Mouse (Mus musculus): ENCODE measurements around the gene Tex2.

Gene Tex2

DNA sequence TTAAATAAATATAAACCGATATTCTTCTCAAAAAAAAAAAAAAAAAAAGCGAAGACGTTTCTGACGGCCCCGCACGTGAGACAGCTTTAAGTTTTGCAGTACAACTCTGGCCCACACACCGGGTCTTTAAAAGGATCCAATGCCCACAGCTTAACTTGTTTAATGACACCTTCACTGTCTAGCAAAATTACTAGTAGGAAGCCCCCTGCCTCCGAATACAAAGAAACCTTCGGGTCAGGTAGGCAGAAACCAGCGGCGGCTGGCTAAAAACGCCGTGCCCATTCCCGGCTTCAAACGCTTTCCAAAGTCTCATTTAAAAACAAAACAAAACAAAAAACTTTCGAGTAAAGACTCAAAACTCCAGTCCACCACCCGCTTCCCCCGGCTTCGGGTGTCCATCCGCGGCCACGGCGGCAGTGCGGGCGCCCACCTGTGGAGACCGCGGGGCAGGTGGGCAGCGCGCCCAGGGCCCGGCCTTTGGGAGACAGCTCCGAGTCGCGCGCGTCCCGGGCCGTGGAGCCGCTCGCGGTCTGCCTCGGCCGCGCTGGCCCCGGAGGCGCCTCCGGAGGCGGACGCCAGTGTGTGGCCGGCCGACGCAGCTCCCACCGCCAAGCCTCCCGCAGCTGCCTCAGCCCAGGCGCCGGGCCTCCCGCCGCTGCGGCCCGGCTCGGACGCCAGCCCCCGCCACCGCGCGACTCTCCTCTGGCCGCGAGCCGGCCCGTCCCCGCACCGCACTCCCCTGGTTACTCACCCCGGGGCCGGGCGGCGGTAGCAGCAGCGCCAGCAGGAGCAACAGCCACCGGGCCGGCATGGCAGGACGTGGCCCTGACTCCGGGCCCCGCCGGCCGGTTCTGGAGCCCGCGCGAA is 126.1 kb downstream of the Tex2 start:
- DNase-seq (ENCODE audit: extremely low read depth, low read depth), result no peak

DNA sequence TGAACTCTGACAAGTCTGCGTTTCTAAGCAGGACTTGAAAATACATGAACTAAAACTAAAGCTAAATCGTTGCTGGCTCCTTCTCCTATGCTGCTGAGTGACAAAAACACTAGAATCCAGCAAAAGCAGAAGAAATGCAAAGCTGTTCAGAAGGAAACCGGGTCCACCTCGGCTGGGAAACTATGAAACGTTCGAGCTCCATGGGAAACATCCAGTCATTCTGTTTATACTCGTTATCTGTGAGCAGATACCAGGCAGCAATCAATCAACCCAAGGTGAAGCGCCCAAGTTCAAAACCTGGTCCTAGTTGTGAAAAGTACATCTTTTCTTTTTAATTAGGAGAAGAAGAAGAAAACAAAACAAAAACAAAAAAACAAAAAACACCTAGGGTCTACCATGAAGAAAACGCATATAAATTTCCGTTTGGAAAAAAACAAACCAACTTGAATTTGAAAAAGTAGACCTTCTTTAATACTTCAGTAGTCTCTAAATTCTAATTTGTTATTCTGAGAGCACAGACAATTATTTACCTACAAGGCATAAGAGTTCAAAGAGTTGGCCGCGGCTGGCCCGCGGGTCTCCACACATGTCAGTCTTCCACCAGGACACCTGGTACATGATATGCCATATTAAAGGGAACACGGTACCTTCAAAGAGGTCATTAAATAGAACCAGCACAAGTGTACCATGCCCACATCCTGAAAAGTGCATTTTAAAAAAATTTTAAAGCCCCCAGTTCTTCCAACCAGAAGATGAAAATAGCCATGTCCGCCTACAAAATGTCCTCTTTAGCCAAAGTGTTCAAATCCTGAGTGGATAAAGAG is 127.0 kb downstream of the Tex2 start:
- DNase-seq (ENCODE audit: extremely low read depth, low read depth), result no peak

DNA sequence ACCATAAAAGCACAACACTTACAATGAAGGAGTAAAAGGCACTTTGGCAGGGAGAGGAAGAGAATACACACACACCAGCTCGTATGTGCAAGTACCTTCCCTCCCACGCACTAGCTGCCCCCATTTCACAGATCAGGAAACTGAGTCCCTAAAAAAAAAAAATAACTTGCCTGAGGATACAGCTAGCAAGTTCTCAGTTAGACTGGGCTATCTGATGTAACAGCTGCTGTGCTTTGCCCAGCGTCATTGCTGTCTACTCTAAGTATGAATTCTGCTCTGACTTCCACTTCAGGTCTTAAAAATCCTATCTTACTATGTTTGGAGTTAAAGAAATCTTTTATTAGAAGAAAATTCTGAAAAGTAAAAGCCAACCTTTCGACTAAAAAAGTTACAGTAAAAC is 127.6 kb downstream of the Tex2 start:
- no peak for DNase-seq (ENCODE audit: extremely low read depth, low read depth)

DNA sequence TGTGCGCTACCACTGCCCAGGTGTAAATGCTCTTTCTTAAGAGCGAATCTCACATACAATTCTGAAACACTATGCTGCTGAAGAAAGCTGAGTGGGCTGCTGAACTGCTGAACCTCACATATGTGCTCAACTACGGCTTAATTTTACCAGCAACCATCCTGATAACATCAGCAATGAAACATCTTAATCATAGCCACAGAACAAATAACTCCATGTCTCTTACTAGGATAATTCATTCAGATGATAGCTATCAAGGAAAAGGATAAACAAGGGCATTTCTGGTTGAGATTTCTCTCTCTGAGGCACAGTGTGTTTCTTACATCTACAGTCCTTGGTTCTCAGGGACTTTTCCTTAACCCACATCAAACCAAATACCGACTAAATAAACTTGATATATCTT is 128.3 kb downstream of the Tex2 start:
- DNase-seq (ENCODE audit: extremely low read depth, low read depth), result no peak

DNA sequence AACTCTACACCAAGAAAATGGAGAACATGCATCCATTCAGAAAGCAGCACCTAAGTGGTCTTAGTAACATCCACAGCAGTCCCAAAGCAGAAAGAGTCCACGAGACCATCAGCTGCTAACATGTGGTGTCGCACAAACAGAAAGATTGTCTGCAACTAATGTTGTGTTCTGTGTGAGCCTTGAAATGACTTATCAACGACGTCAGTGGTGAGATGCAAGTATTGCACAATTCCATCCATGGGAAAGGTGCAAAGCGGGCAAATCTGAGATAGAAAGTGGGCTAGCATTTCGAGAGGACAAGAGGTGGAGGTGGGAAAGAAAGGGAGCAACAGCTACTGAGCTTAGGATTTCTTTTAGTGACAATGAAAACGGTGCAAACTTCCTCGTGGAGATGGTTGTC is 130.4 kb downstream of the Tex2 start:
- no peak for DNase-seq (ENCODE audit: extremely low read depth, low read depth)

DNA sequence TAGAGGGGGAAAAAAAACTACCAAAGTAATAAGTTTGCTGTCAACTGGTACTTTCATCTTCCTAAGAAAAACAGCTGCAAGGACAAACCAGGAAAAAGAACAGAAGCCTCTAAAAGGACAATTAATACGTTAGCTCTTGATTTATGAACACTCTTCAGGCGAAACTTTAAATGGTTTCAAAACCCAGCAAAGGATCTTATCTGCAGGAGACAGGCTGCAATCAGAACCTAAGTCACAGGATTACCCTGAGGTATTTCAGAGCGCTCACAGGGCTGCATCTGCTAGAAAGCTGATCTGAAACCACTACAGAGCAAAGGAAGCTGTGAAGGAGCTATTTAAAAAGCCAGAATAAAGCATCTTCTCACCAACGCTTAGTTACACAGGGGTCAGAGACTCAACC is 131.6 kb downstream of the Tex2 start:
- no peak for DNase-seq (ENCODE audit: extremely low read depth, low read depth)

DNA sequence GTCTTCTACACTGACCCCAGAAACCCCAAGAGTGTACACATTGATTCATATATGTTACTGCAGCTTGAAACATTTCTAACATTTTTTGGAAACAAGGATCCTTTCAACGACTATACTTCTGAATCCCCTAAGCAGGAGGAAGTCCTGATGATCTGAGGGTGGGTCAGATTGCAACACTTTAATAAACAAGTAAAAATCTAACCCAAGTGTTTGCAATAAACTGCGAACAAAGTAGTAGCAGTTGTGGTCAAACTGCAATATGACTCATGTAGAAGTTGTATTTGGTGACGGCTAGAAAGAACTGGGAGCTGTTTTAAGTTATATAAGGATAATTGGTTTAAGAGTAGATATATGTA is 132.7 kb downstream of the Tex2 start:
- DNase-seq (ENCODE audit: extremely low read depth, low read depth), result no peak

DNA sequence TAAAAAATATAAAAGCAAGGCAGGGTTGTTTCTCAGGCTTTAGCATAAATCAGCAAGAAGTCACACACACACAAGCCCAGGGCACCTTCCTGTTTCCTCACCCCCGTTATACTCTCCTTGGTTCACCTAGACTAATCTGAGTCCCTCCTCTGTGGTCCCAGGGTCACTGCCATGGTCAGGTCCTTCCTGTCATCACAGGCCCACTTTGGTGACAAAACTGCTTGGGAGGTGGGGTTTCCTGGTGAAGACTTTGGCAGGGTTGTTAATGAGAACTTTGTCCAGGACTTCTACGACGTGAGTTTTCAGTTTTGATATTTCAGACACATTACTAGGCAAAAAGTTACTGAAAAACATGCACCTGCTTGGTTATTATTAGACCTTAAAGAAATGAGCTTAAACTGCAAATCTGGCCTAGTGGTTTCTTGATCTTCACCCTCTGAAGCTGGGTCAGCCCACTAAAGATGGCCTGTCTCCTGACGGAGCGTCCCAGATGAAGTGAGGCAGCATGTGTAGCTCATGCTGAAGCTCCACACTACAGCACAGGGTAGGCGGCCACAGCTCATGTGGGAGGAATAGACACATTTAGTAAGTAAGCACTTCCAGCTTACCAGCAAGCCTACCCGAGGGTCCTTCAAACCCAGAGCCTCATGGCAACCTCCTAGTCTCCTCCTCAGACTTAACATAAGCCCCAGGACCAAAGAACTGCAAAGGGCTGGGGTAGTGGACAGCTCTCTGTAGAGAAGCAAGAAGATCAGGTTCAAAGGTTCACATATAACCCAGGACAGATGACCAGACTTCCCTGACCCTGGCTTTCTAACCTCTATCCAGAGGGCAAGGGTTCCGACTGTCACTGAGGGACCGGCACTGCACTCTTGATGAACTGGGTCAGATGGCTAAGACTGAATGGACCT is 133.3 kb downstream of the Tex2 start:
- no peak for DNase-seq (ENCODE audit: extremely low read depth, low read depth)

DNA sequence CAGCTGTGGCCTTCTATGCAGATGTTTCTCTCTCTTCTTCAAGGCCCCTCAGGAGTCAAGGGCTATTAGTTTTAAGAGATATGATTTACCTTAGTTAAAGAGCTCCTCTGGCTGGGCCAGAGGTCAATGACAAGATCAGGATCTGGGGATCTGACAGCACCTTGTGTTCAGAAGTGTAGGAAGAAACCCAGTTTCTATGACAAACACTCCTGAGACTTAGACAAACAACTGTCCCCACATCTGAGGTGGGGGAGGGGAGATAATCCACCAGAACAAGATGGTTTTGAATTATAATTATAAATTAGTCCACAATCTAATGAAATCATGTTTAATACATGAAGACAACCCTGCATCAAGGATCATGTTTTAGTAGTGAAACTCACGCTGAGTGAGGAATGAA is 134.5 kb downstream of the Tex2 start:
- no peak for DNase-seq (ENCODE audit: extremely low read depth, low read depth)

DNA sequence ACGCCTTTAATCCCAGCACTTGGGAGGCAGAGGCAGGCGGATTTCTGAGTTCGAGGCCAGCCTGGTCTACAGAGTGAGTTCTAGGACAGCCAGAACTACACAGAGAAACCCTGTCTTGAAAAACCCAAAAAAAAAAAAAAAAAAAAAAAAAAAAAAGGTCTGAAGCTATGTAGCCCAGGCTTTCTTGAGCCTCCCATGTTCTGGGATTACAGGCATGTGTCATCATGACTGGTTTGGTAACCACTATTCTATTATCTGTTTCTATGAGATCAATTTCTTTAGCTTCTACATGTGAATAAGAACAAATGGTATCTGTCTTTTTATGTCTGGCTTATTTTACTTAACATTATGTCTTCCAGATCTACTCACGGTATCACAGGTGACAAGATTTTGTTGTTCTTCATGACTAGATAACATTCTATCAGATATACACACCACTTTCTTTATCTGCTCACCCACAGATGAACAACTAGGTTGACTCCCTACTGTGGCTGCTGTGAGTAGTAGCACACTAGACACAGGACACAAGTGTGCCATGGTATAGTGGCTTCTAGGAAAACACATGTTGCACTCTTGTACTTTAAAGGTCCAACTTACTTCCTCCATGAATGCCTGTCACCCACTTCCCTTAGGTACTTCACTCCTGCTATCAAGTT is 135.6 kb downstream of the Tex2 start:
- no peak for DNase-seq (ENCODE audit: extremely low read depth, low read depth)

DNA sequence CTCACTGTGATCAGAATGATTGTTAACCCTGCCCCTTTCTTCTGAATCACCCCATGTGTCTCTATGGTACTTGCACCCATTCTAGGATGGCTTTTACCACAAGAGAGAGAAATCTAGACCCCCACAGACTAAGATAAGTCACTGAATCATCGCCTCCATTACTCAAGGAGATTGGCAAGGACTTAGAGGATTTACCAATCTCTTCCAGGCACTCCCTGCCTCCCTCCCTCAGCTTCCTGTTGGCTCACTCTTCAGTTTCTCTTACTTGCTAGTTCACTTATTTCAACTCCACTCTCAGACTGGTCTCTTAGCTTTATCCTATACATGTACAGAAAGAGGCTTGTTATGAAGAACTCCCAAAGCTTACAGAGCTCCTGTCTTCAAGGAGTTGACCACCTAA is 137.9 kb downstream of the Tex2 start:
- DNase-seq (ENCODE audit: extremely low read depth, low read depth), result no peak

DNA sequence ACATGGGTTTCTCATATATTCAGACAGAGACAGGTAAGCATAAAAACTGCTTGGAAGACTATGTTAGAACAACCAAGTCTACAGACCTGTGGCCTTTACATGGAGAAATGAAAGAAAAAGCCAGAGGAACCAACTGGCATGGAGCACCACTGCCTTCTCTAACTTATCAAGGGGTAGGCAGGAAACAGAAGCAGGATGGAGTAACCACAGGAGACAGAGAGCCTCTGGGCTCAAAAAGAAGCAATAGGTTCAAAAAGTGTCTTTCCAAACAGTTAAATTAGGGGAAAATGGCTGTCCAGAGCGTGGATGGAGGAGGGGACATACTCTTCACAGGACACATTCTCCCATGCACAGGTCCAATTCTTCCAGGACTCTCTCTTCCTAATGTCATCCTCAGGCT is 141.6 kb downstream of the Tex2 start:
- peak; percentile 82 for DNase-seq (ENCODE audit: extremely low read depth, low read depth)

DNA sequence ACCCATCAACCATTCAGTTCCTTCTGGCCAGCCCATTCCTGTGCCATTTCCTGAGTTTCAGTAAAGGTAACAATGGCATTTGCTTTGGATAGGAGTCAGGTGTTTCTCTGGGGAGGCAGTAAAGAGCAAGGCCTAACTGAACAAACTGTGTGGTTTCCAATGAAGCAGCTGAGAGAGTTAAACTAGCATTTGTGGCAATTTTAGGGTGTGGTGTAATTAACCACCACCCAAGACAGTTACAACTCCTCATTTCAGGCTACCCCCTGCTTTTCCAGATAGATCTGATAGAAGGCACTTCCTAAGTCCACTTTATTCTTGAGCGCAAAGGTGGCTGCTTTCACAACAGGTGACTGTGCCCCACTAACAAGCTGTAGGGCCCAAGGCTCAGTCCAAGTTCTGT is 144.7 kb downstream of the Tex2 start:
- DNase-seq (ENCODE audit: extremely low read depth, low read depth), result no peak

DNA sequence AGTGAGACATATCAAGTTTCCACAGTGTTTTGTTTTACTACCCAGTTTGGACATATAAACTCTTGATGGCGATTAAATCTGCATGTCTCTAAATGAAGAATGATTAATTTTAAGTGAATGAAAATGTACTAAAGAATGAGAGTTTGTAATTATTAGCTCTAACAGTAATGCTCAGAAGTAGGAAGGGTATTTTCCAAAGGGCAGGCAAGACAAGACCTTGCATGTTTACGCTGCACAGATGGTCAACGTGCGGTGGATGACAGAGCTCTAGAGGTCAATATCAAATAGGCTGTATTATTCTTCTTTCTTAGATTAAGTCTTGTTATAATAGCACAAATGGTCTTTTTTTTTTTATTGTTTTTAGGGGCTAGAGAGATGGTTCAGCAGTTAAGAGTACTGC is 147.3 kb downstream of the Tex2 start:
- DNase-seq (ENCODE audit: extremely low read depth, low read depth), result no peak

DNA sequence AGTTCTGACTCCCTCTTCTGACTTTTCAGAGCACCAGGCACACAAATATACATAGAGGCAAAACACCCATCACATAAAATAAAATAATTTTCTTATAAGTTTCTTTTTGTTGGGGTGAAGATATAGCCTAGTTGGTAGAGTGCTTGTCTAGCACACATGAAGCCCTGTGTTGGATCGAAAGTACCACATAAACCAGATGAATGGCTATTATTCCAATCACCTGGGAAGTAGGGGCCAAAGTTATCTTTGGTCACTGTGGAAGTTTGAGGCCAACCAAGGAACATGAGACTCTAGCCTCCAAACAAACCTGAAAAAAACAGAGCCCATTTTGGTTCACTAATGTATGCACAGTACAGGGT is 147.7 kb downstream of the Tex2 start:
- DNase-seq (ENCODE audit: extremely low read depth, low read depth), result no peak

DNA sequence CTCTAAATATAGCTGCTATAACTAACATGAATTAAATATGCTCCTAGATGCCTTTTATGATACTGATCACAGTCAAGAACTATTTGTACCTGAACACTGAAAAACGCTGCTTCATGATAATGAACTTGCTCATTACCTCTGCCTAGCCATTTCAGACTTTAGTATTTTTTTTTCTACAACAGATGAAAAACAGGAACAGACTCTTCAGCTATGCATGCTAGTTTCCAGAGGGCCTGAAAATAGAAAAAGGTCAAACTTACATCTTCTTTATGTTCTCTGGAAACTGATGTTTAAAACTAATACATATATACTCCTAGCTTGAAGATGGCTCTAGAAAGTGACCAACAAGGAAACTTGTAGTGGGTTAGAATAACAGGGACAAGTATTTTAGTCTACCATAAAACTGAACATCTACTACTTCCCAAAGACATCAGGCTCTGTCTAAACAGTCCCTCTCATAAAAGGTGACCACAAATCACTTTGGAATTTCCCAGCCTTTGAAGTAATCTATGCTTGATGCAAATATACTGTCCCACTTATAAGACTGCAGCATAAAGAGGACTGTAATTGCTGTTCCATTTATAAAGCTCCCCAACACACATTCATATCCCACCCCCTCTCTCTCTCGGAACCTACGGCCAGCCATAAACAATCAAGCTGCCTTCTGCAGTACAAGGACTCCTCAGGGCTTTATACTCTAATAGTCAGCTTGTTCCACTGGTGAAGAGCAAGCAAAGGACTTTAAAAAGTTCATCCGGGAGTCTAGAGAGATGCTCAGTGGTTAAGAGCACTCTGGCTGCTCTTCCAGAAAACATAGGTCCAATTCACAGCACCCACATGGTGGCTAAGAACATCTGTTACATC is 148.3 kb downstream of the Tex2 start:
- DNase-seq (ENCODE audit: extremely low read depth, low read depth), result no peak

DNA sequence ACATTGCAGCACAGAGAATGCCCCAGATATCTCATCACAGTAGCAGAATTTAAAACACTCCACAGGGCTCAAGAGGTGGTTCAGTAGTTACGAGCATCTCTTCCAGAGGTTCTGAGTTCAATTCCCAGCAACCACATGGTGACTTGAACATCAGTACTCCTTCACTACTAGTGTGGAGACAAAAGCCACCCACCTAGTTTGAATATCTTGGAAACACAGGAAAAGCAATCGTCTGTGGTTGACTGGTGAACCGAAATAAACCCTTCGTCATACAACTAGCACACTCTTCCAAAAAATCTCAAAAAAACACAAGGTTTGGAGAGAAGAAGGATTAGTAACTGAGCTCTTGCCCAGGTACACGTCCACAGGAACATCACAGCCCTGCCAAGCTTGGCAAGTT is 149.4 kb downstream of the Tex2 start:
- no peak for DNase-seq (ENCODE audit: extremely low read depth, low read depth)

DNA sequence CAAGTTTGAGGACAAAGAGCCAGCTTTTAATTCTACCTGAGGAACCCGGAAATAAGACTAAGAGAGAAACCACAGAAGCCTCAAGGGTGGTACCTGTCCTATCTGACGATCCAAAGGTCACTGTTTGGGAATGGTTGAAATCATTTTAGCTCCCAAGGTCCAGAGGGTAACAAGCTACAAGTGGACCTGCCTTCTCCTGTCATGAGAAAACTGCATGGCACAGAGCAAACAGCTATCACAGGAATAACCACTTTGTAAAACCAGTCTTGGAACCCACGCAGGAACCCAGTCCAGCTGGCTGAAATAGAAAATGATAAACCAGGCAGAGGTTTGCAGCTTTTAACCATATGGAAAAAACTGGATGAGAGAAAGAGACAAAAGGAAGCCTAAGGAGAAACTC is 150.9 kb downstream of the Tex2 start:
- DNase-seq (ENCODE audit: extremely low read depth, low read depth), result no peak

DNA sequence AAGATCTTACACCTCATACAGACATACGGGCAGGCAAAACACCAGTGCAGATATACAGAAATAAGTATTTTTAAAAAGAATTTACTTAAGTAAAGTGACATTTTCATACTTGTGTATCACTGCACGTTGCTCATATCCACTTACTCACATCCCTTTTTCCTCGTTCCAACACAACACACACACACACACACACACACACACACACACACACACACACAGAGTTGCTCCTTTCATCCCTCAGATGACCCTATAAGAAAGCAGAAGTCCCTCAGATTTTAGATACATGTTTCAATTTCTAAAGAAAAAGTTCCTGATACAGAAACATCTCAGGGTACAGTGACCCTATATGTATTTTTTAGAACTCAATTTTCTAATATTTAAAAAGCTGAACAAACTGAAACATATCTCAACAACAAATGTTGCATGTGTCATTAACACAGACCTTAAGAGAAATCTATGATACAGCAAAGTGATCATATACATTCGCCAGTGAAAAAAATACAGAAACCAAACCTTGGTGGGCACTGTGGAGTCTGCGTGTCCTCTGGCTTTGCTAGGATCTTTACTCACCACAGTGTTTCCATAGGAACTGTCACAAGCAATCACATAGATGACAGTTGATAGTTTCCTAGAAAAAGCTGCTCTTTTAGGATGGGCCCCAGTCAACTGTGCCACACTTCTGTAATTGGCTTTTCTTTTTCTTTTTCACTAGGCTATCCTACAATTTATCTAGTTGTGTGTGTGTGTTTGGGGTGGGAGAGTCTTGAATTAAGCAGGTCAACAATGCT is 151.9 kb downstream of the Tex2 start:
- DNase-seq (ENCODE audit: extremely low read depth, low read depth), result no peak

DNA sequence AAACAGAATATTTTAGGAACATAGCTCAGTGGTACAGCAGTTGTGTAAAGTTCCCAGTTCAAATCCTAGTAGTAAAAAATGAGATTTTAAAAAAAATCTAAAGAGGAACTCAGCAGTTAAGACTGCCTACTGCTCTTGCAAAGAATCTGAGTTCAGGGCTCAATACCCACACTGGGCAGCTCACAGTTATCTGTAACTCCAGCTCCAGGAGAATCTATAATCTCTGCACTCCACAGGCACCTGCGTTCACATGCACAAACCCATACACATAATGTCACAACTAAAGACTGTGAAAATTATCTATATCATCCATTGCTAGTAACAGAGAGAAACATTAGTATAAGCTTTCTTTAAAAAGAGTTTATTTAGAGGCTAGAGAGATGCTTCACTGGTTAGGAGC is 152.6 kb downstream of the Tex2 start:
- no peak for DNase-seq (ENCODE audit: extremely low read depth, low read depth)

Measured in MEL-GATA-1-ER (cell line).